Mouse (Mus musculus): ENCODE results near the gene Olfr472. TPM values are rescaled to one million over a fixed set of nuclear protein-coding genes. Genes with fewer than 3 reads are reported as not detected.
"Not testable (repeated sequence)": the region's sequence is repeated elsewhere in the genome, so short reads cannot be mapped to it uniquely, and the experiment has no call there.

The Olfr472 gene
- not detected in 2 replicates for polyA plus RNA-seq (2015; fragmentation: Nextera tagmentation; extraction: Ambion mirVana)

DNA sequence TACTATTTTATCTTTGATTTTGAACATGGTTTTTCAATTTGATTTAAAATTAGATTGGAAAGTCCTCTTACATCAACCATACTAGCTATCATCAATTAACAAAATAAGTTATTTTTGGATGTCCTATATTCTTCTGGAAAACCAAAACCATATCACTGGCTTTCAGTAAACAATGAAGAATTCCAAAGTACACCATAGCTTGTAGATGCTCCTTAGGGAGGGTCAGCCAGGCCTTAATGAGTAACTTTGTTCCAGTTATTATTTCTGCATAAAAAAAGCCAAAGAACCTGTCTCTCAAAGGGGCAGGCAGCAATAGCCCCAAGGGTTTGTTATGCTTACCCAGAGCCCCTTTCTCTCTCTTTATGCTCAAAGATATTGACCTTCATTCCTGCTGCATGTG lies at the start of gene Olfr472:
Gene Olfr472, plus strand, starts transcription at position 301 of the 400 bp plus-strand sequence.
- ATAC-seq (ENCODE audit: low FRiP score): no peak
- Histone ChIP-seq H3K4me3 (no peak within 1 kb of the TSS), H3K36me3 (no peaks in the 10 kb centered on the region), H3K9ac (no peak within 1 kb of the TSS), H3K4me2 (no peak within 1 kb of the TSS), H3K27ac (no peak within 1 kb of the TSS), H3K9me3 (no peaks in the 10 kb centered on the region), H3K27me3 (no peaks in the 10 kb centered on the region), H3K4me1 (replicated peaks) (no peaks in the 10 kb centered on the region)

DNA sequence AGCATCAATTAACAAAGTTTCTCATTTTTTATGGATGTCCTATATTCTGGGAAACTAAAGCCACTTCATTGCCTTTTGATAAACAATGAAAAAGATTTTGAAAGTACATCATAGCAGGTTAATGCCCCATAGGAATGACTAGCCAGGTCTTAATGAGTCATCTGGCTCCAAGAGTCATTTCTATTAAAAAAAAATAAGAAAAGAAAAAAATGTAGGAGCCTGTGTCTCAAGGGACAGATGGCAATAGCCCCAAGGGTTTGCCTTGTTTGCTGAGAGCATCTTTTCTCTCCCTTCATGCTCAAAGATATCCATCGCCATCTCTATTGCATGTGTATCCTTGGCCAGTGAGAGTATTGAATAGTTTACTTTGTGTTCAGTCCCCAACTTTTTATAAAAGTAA lies 32.4 kb downstream of the Olfr472 start, which contains the start of gene Olfr473:
Gene Olfr473, plus strand, starts transcription at position 301 of the 400 bp plus-strand sequence.
- H3K27ac ChIP-seq: no peak within 1 kb of the TSS
- H3K27me3 ChIP-seq: no peaks in the 10 kb centered on the region
- H3K36me3 ChIP-seq: no peaks in the 10 kb centered on the region
- no peaks in the 10 kb centered on the region for H3K9me3 ChIP-seq
- no peaks in the 10 kb centered on the region for H3K4me1 ChIP-seq (replicated peaks)
- H3K4me3 ChIP-seq: no peak within 1 kb of the TSS
- no peak within 1 kb of the TSS for H3K9ac ChIP-seq
- H3K4me2 ChIP-seq: no peak within 1 kb of the TSS
- WGBS: 96% methylated on average over 1 of the region's 1 CpGs
- no peak for ATAC-seq (ENCODE audit: low FRiP score)

DNA sequence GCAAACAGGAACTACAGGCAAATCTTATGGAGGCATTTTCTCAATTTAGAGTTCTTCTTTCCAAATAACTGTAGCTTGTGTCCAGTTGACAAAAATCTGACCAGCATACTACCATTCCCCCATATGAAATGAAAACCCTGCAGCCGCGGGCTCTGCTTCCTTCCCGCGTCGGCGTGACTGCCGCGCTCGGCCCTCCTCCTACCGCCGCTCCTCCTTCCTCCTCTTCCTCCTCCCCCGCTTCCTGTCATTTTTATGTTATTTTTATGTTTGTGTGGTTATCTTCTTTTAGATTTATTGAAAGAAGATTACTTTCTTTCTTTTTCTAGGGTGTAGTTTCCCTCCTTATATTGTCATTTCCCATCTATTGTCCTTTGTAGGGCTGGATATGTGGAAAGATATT lies 54.8 kb downstream of the Olfr472 start:
- not testable (repeated sequence) for ATAC-seq (ENCODE audit: low FRiP score); H3K27ac ChIP-seq; H3K9me3 ChIP-seq; H3K4me3 ChIP-seq; H3K4me1 ChIP-seq (replicated peaks); H3K4me2 ChIP-seq; H3K27me3 ChIP-seq; H3K9ac ChIP-seq; H3K36me3 ChIP-seq
- 97% methylated on average over 12 of the region's 12 CpGs for WGBS

DNA sequence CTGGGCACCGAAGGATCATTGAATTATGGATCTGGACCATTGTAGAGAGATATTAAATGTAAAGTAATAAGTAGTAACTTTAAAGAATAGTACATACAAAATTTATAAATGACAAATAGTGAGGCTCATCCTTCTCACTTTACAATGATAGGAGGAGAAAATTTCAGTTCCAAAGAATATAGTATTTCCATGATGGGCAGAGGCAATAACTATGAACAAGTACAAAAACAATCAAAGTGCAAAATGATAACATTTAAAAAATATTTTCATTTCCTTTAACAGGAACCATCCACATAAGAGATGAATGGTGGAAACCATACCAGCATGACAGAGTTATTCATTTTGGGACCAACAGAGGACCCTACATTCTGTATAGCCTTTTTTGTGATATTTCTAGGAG lies 56.6 kb downstream of the Olfr472 start, which contains the start of gene Olfr474:
Gene Olfr474, plus strand, starts transcription at position 301 of the 400 bp plus-strand sequence.
- no peak within 1 kb of the TSS for H3K4me3 ChIP-seq
- H3K4me2 ChIP-seq: no peak within 1 kb of the TSS
- no peak within 1 kb of the TSS for H3K9ac ChIP-seq
- no peak for ATAC-seq (ENCODE audit: low FRiP score)
- H3K9me3 ChIP-seq: no peaks in the 10 kb centered on the region
- H3K27me3 ChIP-seq: no peaks in the 10 kb centered on the region
- no peaks in the 10 kb centered on the region for H3K4me1 ChIP-seq (replicated peaks)
- H3K36me3 ChIP-seq: no peaks in the 10 kb centered on the region
- WGBS: 92% methylated on average over 1 of the region's 1 CpGs
- H3K27ac ChIP-seq: no peak within 1 kb of the TSS

Other genes starting within 250 kb of the Olfr472 start
- 0.14 TPM in 1 of 2 replicates, not detected in the other for gene Cyb5r2, start 139.9 kb upstream of the Olfr472 start, polyA plus RNA-seq (2015; fragmentation: Nextera tagmentation; extraction: Ambion mirVana)
- gene Ovch2, start 96.7 kb upstream of the Olfr472 start, polyA plus RNA-seq (2015; fragmentation: Nextera tagmentation; extraction: Ambion mirVana): not detected in 2 replicates
- gene Olfr467, start 85.6 kb upstream of the Olfr472 start, polyA plus RNA-seq (2015; fragmentation: Nextera tagmentation; extraction: Ambion mirVana): not detected in 2 replicates
- gene Olfr469, start 72.4 kb upstream of the Olfr472 start, polyA plus RNA-seq (2015; fragmentation: Nextera tagmentation; extraction: Ambion mirVana): not detected in 2 replicates
- gene Olfr470, start 50.4 kb upstream of the Olfr472 start, polyA plus RNA-seq (2015; fragmentation: Nextera tagmentation; extraction: Ambion mirVana): not detected in 2 replicates
- not detected in 2 replicates for gene Olfr473, start 32.5 kb downstream of the Olfr472 start, polyA plus RNA-seq (2015; fragmentation: Nextera tagmentation; extraction: Ambion mirVana)
- gene Olfr474, start 56.7 kb downstream of the Olfr472 start, polyA plus RNA-seq (2015; fragmentation: Nextera tagmentation; extraction: Ambion mirVana): not detected in 2 replicates
- gene Olfr476, start 66.9 kb downstream of the Olfr472 start, polyA plus RNA-seq (2015; fragmentation: Nextera tagmentation; extraction: Ambion mirVana): not detected in 2 replicates
- gene Olfr477, start 88.8 kb downstream of the Olfr472 start, polyA plus RNA-seq (2015; fragmentation: Nextera tagmentation; extraction: Ambion mirVana): not detected in 2 replicates
- gene Olfr478, start 136.1 kb downstream of the Olfr472 start, polyA plus RNA-seq (2015; fragmentation: Nextera tagmentation; extraction: Ambion mirVana): not detected in 2 replicates
- not detected in 2 replicates for gene Olfr479, start 152.8 kb downstream of the Olfr472 start, polyA plus RNA-seq (2015; fragmentation: Nextera tagmentation; extraction: Ambion mirVana)
- not detected in 2 replicates for gene Olfr480, start 169.4 kb downstream of the Olfr472 start, polyA plus RNA-seq (2015; fragmentation: Nextera tagmentation; extraction: Ambion mirVana)
- not detected in 2 replicates for gene Olfr481, start 182.0 kb downstream of the Olfr472 start, polyA plus RNA-seq (2015; fragmentation: Nextera tagmentation; extraction: Ambion mirVana)
- not detected in 2 replicates for gene Olfr482, start 199.7 kb downstream of the Olfr472 start, polyA plus RNA-seq (2015; fragmentation: Nextera tagmentation; extraction: Ambion mirVana)
- not detected in 2 replicates for gene Olfr483, start 202.9 kb downstream of the Olfr472 start, polyA plus RNA-seq (2015; fragmentation: Nextera tagmentation; extraction: Ambion mirVana)
- gene Olfr484, start 229.5 kb downstream of the Olfr472 start, polyA plus RNA-seq (2015; fragmentation: Nextera tagmentation; extraction: Ambion mirVana): not detected in 2 replicates

All from hindbrain, embryonic 13.5 days (tissue).